Mouse (Mus musculus): Measurements from ENCODE around the gene Vipr2.

DNA sequence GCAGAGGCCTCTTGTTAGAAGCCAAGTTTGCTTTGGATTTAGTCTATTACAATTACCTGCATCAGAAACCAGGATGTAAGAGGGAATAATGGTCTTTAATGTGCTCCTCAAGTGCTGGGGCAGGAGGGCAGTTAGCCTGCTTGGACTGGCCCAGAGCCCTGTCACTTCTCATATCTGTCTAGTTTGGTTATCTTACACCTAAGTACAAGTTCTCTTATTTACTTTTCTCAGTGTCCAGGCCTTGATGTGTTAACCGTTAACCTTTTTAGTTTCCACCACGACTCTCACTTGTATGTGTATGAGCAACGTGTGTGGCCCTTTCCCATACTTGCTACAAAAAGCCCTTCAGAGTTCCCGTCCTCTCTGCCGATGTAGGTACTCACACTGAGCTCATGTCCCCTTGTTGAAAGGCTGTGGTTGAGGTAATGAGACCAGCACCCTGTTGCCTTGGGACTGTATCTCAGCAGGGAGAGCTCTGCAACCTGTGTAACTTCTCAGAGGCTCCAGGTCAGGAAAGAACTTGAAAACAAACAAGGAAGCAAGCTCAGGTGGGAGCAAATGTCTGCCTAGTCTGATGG is 39.9 kb downstream of the Vipr2 start:
- TF ChIP-seq CTCF (conservative IDR thresholded peaks at IDR 0.05; ENCODE audit: low read length): no peak
- no peak for TF ChIP-seq NANOG (IDR thresholded peaks at IDR 0.05; ENCODE audit: borderline replicate concordance, low read length)
